Mouse (Mus musculus): ENCODE measurements around the gene Cd69. TPM values are rescaled to one million over a fixed set of nuclear protein-coding genes. Genes with fewer than 3 reads are reported as not detected.

The Cd69 gene
- 0.24 and 0.37 TPM in 2 replicates for polyA plus RNA-seq (2015; fragmentation: Nextera tagmentation; extraction: Ambion mirVana)

DNA sequence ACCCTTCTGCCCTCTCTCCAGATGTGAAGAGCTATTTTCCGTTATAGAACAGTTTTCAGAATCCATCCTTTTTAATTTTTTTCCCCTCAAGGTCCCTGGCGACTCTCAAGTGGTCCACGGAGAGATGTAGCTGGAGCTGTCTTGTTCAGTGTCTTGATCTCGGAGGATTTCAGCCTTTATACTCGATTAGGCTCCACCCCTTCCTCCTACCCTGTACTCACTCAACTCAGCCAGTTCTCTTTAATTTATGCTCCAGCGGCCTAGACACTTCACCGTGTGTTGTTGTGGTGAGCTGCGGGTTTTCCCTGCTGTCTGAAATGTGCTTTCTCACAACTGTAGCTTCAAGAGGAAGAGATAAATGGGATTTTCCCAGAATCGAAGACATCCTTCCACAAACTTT lies at the start of gene Cd69:
Gene Cd69 (minus strand): TSS at position 217 of the 400 bp plus-strand sequence.
- H3K4me3 ChIP-seq (ENCODE audit: low read length), result no peak within 1 kb of the TSS
- no peaks in the 10 kb centered on the region for H3K9me3 ChIP-seq (ENCODE audit: control insufficient read depth, low read length)
- H3K36me3 ChIP-seq (ENCODE audit: control insufficient read depth, insufficient read depth, low read length), result no peaks in the 10 kb centered on the region
- no peak for ATAC-seq
- no peak within 1 kb of the TSS for H3K4me2 ChIP-seq (ENCODE audit: low read depth, low read length)
- WGBS, result 68% methylated on average over 9 of the region's 9 CpGs
- H3K9ac ChIP-seq (ENCODE audit: low read depth, low read length), result no peak within 1 kb of the TSS
- no peak within 1 kb of the TSS for H3K27ac ChIP-seq (ENCODE audit: low read length)
- H3K4me1 ChIP-seq (ENCODE audit: control insufficient read depth, insufficient read depth, low read length), result no peaks in the 10 kb centered on the region
- H3K27me3 ChIP-seq (replicated peaks; ENCODE audit: control insufficient read depth, insufficient read depth, low read length), result no peaks in the 10 kb centered on the region

DNA sequence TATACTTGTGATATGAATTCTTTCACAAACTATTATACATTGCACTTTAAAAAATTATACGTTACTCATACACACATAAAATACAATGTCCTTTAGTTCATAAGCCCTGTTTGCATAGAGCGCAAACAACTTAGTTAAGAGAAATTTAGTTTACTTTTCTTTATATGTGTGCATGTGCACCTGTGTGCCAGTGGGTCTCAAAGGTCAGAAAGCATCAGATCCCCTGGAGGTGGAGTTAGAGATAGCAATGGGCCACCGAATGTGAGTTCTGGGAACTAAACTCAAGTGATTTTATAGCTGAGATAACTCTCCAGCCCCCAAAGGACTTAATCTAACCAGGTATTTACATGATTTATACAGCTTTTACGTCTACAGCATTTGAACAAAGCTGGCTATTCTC lies 44.1 kb upstream of the Cd69 start:
- Histone ChIP-seq H3K27ac (ENCODE audit: low read length) (no peak overlapping the region), H3K4me1 (ENCODE audit: control insufficient read depth, insufficient read depth, low read length) (no peaks in the 10 kb centered on the region), H3K9me3 (ENCODE audit: control insufficient read depth, low read length) (no peaks in the 10 kb centered on the region), H3K27me3 (replicated peaks; ENCODE audit: control insufficient read depth, insufficient read depth, low read length) (no peaks in the 10 kb centered on the region), H3K4me2 (ENCODE audit: low read depth, low read length) (no peak overlapping the region), H3K4me3 (ENCODE audit: low read length) (no peak overlapping the region), H3K36me3 (ENCODE audit: control insufficient read depth, insufficient read depth, low read length) (no peaks in the 10 kb centered on the region), H3K9ac (ENCODE audit: low read depth, low read length) (no peak overlapping the region)
- WGBS, result 56% methylated on average over 4 of the region's 4 CpGs
- peak; percentile 76; the same call in 1 of the 2 replicates for ATAC-seq

DNA sequence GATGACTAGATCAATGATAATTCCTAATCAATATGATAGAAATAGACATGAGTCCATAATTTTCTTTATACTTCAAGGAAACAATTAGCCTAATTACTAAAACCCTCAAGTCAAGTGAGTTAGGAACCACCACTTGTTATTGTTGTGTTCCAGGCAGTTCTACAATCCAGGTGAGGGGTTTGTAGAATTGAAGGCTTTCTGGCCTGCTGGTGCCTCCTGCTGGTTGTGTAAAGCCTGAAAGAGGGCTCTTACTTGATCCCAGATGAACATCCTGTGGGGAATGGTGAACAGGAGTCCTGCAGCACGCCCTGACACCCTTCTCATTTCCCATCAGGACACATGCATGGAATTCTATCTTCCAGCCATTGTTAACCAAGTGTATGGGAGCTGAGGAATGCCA lies 43.2 kb upstream of the Cd69 start:
- H3K4me3 ChIP-seq (ENCODE audit: low read length), result no peak overlapping the region
- H3K36me3 ChIP-seq (ENCODE audit: control insufficient read depth, insufficient read depth, low read length), result no peaks in the 10 kb centered on the region
- H3K27me3 ChIP-seq (replicated peaks; ENCODE audit: control insufficient read depth, insufficient read depth, low read length), result no peaks in the 10 kb centered on the region
- H3K4me2 ChIP-seq (ENCODE audit: low read depth, low read length), result no peak overlapping the region
- H3K27ac ChIP-seq (ENCODE audit: low read length), result no peak overlapping the region
- H3K9ac ChIP-seq (ENCODE audit: low read depth, low read length), result no peak overlapping the region
- H3K4me1 ChIP-seq (ENCODE audit: control insufficient read depth, insufficient read depth, low read length), result no peaks in the 10 kb centered on the region
- WGBS, result 60% methylated on average over 1 of the region's 1 CpGs
- no peaks in the 10 kb centered on the region for H3K9me3 ChIP-seq (ENCODE audit: control insufficient read depth, low read length)
- ATAC-seq, result no peak

DNA sequence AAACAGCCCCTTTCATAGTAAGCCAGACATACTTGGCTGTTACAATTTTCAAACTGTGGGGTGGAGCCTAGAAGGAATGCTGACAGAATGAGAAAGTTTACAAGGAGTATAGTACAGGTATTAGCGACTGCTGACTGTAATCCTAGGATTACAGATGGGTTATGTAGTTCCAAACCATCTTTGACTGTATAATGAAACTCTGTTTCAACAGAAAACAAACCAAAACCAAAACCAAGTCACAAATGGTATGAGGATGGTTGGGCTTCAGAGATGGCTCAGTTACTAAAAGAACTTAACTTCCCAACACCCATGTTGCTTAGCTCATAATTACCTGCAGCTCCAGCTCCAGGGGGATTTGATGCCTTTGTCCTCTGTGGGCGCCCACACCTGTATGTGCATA lies 41.2 kb upstream of the Cd69 start:
- 66% methylated on average over 2 of the region's 2 CpGs for WGBS
- H3K36me3 ChIP-seq (ENCODE audit: control insufficient read depth, insufficient read depth, low read length), result no peaks in the 10 kb centered on the region
- H3K4me1 ChIP-seq (ENCODE audit: control insufficient read depth, insufficient read depth, low read length), result no peaks in the 10 kb centered on the region
- no peak overlapping the region for H3K4me2 ChIP-seq (ENCODE audit: low read depth, low read length)
- H3K27ac ChIP-seq (ENCODE audit: low read length), result no peak overlapping the region
- ATAC-seq, result no peak
- no peaks in the 10 kb centered on the region for H3K27me3 ChIP-seq (replicated peaks; ENCODE audit: control insufficient read depth, insufficient read depth, low read length)
- H3K9ac ChIP-seq (ENCODE audit: low read depth, low read length), result no peak overlapping the region
- H3K9me3 ChIP-seq (ENCODE audit: control insufficient read depth, low read length), result no peaks in the 10 kb centered on the region
- no peak overlapping the region for H3K4me3 ChIP-seq (ENCODE audit: low read length)

DNA sequence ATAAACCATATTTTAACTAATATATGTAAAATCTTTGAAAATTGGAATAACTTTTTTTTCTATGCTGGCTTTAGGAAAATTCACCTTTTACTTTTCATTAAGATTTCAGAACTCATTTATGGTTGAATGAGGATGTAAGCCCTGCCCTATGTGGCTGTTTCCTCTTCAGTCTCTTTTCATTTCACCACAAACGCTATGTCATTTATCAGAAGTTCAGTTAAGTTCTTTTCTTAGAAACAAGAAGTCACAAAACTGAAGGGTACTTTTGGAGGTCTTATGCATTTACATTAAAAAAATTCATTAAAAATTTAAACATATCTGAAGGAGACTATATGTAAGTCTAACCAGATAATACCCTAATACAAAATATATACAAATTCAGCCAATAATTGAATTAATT lies 40.5 kb upstream of the Cd69 start:
- no peaks in the 10 kb centered on the region for H3K9me3 ChIP-seq (ENCODE audit: control insufficient read depth, low read length)
- H3K4me3 ChIP-seq (ENCODE audit: low read length), result no peak overlapping the region
- no peaks in the 10 kb centered on the region for H3K27me3 ChIP-seq (replicated peaks; ENCODE audit: control insufficient read depth, insufficient read depth, low read length)
- ATAC-seq, result no peak
- no peak overlapping the region for H3K4me2 ChIP-seq (ENCODE audit: low read depth, low read length)
- H3K36me3 ChIP-seq (ENCODE audit: control insufficient read depth, insufficient read depth, low read length), result no peaks in the 10 kb centered on the region
- H3K9ac ChIP-seq (ENCODE audit: low read depth, low read length), result no peak overlapping the region
- H3K27ac ChIP-seq (ENCODE audit: low read length), result no peak overlapping the region
- WGBS, result 90% methylated on average over 1 of the region's 1 CpGs
- no peaks in the 10 kb centered on the region for H3K4me1 ChIP-seq (ENCODE audit: control insufficient read depth, insufficient read depth, low read length)

DNA sequence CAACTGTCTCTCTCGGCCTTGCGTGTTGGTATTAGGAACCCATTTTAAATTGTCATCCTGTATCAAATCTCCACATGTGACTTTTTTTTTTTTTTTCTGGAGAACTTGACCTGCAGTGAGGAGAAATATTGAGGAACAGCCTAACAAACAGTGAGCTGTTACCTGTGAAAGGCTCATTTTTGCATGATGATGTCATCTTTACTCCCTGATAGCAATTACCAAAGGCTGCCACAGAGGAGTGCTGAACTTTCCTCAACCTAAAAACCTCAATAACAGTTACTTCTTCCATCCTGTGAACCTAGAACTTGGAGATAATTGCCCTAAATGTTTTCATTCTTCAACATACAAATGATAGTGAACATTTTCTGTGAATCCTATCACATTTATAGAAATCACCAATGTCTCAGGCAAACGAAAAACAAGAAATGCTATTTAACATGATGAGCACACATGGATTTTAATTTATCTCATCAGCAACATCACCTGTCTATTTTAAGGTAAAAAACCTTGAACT lies 39.5 kb upstream of the Cd69 start:
- 90% methylated on average over 3 of the region's 3 CpGs for WGBS
- ATAC-seq, result no peak
- no peak overlapping the region for H3K4me3 ChIP-seq (ENCODE audit: low read length)
- no peaks in the 10 kb centered on the region for H3K9me3 ChIP-seq (ENCODE audit: control insufficient read depth, low read length)
- no peaks in the 10 kb centered on the region for H3K27me3 ChIP-seq (replicated peaks; ENCODE audit: control insufficient read depth, insufficient read depth, low read length)
- H3K27ac ChIP-seq (ENCODE audit: low read length), result no peak overlapping the region
- H3K4me1 ChIP-seq (ENCODE audit: control insufficient read depth, insufficient read depth, low read length), result no peaks in the 10 kb centered on the region
- no peak overlapping the region for H3K4me2 ChIP-seq (ENCODE audit: low read depth, low read length)
- H3K36me3 ChIP-seq (ENCODE audit: control insufficient read depth, insufficient read depth, low read length), result no peaks in the 10 kb centered on the region
- H3K9ac ChIP-seq (ENCODE audit: low read depth, low read length), result no peak overlapping the region

DNA sequence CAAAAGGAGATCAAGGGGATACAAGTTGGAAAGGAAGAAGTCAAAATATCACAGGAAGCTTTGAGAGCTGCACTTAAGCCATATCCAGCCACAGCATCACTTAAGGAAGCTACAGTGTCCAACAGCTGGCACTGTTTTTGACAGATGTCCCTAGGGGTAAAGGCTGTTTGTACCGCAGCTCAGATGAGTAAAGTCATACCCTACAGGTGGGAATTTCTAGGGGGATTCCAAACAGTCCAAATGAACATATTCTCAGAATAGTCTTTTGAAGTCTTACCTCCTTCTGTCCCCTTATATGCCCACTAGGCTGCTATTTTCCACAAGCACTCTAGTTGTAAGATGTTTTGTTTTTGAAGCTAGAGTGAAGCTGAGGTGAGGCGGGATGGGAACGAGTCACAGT lies 37.3 kb upstream of the Cd69 start:
- no peak for ATAC-seq
- Histone ChIP-seq H3K4me3 (ENCODE audit: low read length) (no peak overlapping the region), H3K27ac (ENCODE audit: low read length) (no peak overlapping the region), H3K27me3 (replicated peaks; ENCODE audit: control insufficient read depth, insufficient read depth, low read length) (no peaks in the 10 kb centered on the region), H3K4me1 (ENCODE audit: control insufficient read depth, insufficient read depth, low read length) (no peaks in the 10 kb centered on the region), H3K9ac (ENCODE audit: low read depth, low read length) (no peak overlapping the region), H3K36me3 (ENCODE audit: control insufficient read depth, insufficient read depth, low read length) (no peaks in the 10 kb centered on the region), H3K4me2 (ENCODE audit: low read depth, low read length) (no peak overlapping the region), H3K9me3 (ENCODE audit: control insufficient read depth, low read length) (no peaks in the 10 kb centered on the region)
- WGBS, result 79% methylated on average over 3 of the region's 3 CpGs

DNA sequence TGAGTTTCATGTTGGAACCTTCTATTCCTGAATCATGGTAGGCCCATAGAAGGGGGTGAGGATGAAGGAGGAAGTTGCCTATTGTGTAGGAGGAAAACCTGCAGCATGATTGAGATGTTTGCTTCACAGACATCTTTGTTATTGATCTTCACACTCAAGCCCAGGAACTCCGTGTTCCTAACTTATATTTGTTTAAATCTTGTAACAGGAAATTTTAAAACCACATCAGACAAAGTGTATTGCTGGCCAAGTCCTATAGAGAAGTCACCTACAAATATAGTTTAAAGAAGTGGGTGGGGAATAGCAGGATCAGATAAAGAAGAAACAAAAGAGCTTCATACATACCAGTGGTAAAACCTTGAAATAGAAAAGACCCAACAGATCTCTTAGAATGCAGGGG lies 28.9 kb upstream of the Cd69 start:
- Histone ChIP-seq H3K27ac (ENCODE audit: low read length) (no peak overlapping the region), H3K27me3 (replicated peaks; ENCODE audit: control insufficient read depth, insufficient read depth, low read length) (no peaks in the 10 kb centered on the region), H3K9me3 (ENCODE audit: control insufficient read depth, low read length) (no peaks in the 10 kb centered on the region), H3K36me3 (ENCODE audit: control insufficient read depth, insufficient read depth, low read length) (no peaks in the 10 kb centered on the region), H3K9ac (ENCODE audit: low read depth, low read length) (no peak overlapping the region), H3K4me3 (ENCODE audit: low read length) (no peak overlapping the region), H3K4me2 (ENCODE audit: low read depth, low read length) (no peak overlapping the region), H3K4me1 (ENCODE audit: control insufficient read depth, insufficient read depth, low read length) (no peaks in the 10 kb centered on the region)
- ATAC-seq, result no peak
- 50% methylated on average over 1 of the region's 1 CpGs for WGBS

DNA sequence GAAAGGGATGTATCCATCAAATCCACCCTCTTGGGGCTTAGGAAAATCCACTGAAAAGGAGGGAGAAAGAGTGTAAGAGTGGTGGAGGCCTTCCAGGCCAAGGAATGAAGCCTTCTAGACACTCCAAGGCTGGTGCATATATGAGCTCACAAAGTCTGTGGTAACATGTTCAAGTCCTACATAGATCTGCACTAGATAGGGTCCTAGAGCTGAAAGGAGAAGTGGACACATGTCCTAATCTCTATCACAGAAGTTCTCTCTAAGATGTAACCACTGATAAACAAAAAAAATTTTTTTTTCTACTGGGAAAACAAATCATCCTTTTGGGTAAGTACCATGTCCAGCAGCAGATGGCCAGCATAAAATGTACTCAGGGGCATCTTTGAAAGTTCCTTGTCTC lies 13.5 kb upstream of the Cd69 start:
- Histone ChIP-seq H3K27me3 (replicated peaks; ENCODE audit: control insufficient read depth, insufficient read depth, low read length) (no peaks in the 10 kb centered on the region), H3K36me3 (ENCODE audit: control insufficient read depth, insufficient read depth, low read length) (no peaks in the 10 kb centered on the region), H3K9me3 (ENCODE audit: control insufficient read depth, low read length) (no peaks in the 10 kb centered on the region), H3K4me1 (ENCODE audit: control insufficient read depth, insufficient read depth, low read length) (no peaks in the 10 kb centered on the region), H3K9ac (ENCODE audit: low read depth, low read length) (no peak overlapping the region), H3K27ac (ENCODE audit: low read length) (no peak overlapping the region), H3K4me2 (ENCODE audit: low read depth, low read length) (no peak overlapping the region), H3K4me3 (ENCODE audit: low read length) (no peak overlapping the region)
- no peak for ATAC-seq

DNA sequence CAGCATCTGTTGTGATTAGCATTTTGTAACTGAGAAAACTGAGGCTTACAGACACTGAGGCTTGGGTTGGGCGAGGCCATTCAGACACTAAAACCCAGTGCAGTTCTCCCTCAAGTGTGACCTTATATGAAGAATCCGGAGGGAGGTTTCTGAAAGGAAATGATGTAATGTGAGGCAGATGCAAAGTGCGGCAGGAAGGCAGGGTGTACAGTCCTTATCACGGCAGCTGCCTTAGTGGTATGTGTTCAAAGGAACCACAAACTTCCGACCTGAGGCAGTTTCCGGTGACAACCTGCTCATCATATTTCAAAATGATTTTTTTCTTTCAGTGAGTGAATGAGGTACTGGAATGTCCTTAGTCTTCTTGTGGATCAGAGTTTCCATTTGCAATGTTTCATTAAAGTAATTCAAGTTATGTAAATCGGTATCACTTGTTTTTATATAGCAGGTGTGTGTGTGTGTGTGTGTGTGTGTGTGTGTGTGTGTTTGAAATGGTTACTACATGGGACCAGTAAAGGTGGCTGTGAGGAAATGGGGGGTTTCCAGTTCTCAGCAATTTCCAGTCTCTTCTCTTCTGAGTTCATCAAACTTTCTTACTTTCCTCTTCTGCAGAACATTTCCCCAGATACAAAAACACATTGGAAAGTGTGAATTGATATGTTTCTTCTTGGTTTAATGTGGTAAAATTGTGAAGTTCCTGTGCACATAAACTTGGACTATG lies 9.3 kb upstream of the Cd69 start:
- Histone ChIP-seq H3K4me1 (ENCODE audit: control insufficient read depth, insufficient read depth, low read length) (no peaks in the 10 kb centered on the region), H3K4me3 (ENCODE audit: low read length) (no peak overlapping the region), H3K9me3 (ENCODE audit: control insufficient read depth, low read length) (no peaks in the 10 kb centered on the region), H3K9ac (ENCODE audit: low read depth, low read length) (no peak overlapping the region), H3K27me3 (replicated peaks; ENCODE audit: control insufficient read depth, insufficient read depth, low read length) (no peaks in the 10 kb centered on the region), H3K27ac (ENCODE audit: low read length) (no peak overlapping the region), H3K36me3 (ENCODE audit: control insufficient read depth, insufficient read depth, low read length) (no peaks in the 10 kb centered on the region), H3K4me2 (ENCODE audit: low read depth, low read length) (no peak overlapping the region)
- no peak for ATAC-seq
- WGBS, result 68% methylated on average over 7 of the region's 7 CpGs
